Mouse (Mus musculus) cerebellum, postnatal 14 days (tissue): ENCODE results near the gene Cacna1d.

Source experiments
- DNase-seq, 2 experiments: peaks; one replicate each; pipeline ENCODE4 v3.0.0; 2021; ENCODE audit warnings: mixed read lengths in 2 of 2

The Cacna1d gene

DNA sequence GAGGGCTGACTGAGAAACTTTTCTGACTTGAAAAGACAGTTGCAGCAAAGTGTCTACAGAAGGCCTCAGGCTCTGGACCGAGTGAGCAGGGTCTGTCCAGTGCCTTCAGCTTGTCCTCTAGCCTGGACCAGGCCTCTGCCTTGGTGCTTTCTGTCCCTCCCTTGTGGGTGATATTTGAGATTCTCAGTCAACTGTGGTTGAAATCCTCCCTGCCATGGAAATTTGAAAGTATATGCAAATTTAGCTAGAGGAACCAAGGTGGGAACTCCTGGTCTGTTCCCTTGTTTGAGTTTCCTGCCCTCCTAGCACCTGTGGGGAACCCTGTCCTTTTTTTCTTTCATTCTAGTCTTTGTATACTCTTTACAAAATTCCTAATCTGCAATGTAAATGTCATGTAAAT lies 476.2 kb downstream of the Cacna1d start:
- no peak for DNase-seq

DNA sequence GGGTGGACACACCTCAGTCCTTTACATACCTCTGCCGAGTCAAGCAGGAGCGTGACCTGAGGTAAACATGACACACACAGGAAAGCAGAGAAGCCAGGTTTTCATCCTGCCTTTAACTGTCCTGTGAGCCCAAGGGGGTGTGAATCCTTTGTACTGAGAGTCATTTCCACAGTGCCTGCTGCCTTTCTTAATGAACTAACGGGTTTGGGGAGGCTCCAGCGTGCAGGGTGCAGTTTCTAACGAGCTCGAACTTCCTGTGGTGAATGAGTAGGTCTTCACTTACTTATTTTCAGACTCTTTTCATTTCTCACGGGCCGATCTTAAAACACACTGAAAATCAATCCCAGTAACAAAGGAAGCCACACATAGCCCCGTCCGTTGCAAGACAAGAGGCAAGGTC lies 476.8 kb downstream of the Cacna1d start:
- DNase-seq: no peak

DNA sequence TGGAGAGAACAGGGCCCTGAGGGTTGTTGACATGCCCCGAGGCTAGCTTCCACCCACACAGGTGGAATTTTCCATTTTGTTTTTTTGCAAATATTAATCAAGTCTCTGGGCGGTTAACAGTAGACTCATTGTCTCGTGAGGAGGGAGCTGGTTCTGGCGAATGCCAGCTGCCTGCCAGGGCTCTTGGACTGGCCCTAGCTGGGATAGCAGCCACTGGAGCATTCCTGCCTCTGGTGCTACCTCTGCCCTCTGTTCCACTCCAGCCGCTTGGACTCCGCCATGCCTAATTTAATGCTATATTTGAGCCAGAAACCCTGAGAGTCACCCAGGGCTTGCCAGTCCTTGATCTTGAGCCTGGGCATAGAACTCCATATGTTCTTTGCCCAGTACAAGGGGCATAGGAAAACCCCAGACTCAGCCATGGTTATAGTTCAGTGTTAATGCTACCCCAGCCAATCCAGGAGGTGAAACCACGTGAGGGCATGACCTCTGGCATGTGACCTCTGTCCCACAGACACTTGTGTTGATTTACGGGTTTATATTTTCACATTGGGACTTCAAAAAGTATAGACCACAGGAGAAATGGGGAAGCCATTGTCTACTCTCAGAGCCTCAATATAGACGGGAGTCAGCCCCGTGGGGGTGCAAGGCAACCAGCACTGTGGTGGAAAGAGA lies 479.2 kb downstream of the Cacna1d start:
- DNase-seq: no peak

DNA sequence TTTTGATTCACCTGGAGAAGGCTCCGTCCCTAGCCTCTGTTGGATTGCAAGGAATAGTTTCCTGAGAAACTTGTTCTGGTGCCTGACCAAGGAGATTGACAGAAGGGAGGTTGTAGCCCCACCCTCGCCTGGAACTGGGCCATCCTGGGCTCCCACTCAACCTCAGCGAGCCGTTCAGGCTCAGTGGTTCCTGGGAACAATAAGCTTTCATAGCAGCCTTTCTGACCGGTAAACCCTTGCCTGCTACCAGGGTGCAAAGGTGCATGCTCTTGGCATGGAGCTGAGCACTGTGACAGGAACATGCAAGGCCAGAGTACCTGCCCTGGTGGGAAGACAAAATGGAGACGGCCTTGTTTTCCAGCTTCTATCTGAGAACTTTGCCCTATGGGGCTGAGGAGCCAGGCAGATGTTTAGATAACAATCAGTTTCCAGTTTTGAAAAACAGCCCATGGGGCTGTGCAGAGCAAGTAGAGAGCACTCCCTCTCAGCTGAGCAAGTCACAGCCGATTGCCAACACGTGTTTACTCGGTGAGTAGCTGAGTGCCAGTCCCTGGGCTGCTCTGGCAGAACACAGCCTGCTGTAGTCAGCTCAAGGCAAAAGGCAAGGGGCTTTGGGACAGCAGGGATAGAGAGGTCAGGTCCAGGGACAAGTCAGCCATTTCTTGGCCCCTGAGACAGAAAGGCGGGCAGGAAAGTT lies 481.2 kb downstream of the Cacna1d start:
- peak; percentile 82 to 89 for DNase-seq

DNA sequence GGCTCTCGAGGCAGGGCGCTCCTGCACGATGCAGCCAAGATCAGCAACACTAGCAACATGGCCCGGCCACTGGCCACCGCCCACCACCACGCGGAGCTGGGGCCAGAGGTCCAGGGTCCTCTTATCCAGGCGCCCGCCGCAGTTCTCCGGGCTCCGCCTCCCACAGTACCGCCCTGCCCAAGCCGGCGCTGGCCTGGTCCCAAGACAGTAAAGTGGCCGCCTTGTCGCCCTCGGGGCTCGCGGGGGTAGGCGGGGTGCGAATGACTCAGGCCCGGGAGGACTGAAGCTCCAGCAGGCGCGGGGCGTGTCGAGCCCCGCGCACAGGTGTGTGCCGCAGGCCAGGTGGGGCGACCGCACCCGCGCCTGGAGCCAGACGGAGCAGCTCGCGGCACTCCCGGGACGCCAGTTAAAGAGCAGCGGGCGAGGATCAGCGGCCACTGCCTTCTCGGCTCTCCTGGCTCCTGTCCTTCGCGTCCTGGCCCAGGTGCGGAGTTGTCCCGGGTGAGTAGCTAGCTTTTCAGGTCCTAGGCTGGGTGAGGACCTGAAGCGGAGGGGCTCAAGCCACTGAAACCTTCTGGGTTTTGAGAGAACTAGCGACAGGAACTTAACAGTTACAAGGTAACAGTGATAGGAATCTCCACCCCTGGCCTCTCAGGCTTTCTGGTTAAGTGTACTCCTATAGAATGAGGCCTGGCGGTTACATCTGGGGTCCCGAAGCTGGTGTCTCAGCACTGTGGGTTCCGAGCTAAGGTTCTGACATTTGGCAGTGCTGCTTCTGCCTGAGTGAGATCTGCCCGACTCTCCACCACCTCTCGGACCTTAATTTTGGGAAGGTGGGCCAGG lies 482.3 kb downstream of the Cacna1d start, which contains the start of the genes Il17rb and Chdh:
Gene Il17rb (minus strand): TSS at position 164 of the 843 bp plus-strand sequence.
Gene Chdh (plus strand): TSS at position 291 of the 843 bp plus-strand sequence.
- DNase-seq: peak; percentile 69 to 75

DNA sequence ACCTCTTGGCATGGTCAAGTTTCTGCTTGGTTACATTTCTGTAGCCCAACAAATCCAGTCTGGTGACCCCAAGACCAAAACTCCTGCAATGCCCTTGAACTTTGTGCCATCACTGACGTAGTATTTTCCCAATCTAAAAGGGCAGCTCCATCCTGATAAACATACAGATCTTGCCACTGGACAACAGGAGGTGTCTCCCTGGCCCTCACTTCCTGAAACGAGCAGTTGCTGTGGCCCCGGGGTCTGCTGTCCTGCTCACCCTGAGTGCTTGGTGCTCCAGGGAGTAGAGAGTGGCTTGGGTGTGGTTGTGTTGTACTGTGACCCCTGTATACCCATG lies 491.8 kb downstream of the Cacna1d start:
- DNase-seq: no peak

DNA sequence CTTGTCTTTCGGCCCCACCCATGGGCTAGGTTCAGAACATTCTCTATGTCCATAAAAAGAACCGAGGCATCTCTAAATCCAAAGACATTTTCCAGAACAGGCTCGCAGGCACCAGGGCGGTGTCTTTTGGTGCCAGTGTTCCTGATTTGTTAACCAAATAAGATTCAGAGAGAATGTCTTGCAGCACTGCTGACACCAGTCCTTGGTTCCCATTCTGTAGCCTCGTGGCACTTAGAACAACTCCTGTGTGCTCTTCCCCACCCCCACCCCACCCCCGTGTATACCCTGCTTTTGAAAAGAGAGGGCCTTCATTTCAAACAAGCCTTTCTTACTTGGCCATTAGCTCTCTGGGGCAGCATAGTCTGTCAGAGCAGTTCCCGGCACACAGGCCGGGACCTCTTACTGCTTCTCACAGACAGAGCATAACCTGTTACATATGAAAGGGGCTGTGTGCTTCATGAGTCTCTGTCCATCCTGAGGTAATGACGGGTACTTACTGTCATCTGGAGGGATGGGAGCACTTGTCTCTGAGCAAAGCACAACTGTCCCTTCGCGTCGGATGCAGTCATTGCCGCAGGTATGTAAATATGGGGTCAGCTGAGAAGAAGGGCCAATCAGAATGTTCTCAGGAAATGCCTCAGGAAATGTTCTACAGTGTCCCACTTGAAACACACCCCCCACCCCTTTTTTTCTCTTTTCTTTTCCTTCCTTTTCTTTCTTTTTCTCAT lies 492.3 kb downstream of the Cacna1d start:
- no peak for DNase-seq

DNA sequence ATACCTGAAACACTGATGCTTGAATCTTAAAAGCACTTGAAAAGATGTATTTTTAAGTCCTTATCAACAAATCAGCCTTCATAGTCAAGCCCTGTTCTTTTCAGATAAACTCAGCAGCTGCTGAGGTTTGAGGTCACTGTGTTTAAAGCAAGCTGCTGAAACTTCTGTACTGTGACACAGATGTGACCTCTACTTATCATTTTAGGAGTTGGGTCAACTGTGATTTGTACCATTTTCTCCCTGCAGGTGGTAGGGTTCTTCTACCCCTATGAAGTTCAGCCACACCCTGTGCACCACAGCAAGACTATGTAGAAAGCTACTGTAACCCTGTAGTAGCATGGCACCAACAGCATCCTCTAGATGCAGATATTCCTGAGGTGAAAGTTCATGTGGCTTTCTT lies 493.9 kb downstream of the Cacna1d start:
- DNase-seq: no peak

DNA sequence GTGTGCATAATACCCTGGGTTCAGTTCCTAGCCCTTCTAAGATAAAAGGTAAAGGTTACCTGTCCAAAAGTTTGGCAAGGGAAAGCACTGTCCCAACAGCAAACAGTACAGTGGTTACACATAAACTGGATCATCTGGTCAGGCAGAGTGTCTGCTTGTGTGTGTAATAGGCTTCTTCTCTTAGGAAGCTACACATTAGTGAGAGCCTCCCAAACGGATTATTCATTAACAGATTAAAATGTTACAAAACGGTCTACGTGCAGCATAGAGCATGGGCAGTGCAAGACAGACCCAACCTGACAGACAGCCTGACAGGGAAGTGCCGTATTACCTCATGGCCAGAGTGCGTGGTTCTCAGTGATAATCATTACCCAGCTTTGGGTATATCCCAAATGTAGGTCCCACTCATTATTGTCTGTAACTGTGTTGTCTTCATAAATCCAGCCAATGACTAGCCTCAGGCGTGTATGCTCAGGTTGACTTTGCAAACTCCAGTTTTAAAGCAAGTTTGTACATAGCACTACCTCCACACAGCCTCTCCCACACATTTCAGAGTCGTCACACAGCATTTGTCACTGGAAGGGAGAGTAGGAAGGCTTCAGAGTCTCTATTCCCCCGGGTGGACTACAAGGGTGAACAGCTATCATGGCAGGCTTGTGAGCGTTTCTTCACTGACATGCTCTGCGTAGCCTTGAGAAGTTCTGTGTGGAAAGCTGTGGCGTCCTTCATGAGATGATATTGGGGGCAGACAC lies 495.1 kb downstream of the Cacna1d start:
- DNase-seq: no peak

DNA sequence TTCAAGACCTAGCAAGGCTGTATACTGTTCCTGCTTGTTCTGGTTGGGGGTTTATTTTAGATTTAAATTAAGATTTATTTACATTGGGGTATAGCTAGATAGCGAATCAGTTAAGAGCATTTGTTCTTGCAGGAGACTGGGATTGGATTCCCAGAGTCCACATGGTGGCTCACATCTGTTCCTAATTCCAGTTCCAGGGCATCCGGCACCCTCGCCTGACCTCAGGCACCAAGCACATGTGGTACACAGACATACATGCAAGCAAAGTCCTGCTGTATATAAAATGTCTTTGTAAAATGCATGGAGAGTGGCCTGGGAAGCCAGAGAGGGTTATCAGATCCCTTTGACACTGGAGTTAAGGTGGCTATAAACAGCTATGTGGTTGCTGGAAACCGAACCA lies 496.3 kb downstream of the Cacna1d start:
- DNase-seq: no peak
